Mouse (Mus musculus) layer of hippocampus, postnatal 14 days (tissue): ENCODE measurements around the gene Dmpk. TPM values are rescaled to one million over a fixed set of nuclear protein-coding genes. Genes with fewer than 3 reads are reported as not detected.

Experiments used
- DNase-seq, 2 experiments: peaks; one replicate each; pipeline ENCODE4 v3.0.0; 2021 to 2022; ENCODE audit warnings: low spot score in 2 of 2, mixed read lengths in 1 of 2
- total RNA-seq, 2 experiments: library from RNA; stranded (reverse); gene quantifications; 2 replicates each; pipeline ENCODE4 v1.2.3; 2021

Gene Dmpk
- total RNA-seq, 2 experiments from 2014 or later: 33.0 to 42.3 TPM

DNA sequence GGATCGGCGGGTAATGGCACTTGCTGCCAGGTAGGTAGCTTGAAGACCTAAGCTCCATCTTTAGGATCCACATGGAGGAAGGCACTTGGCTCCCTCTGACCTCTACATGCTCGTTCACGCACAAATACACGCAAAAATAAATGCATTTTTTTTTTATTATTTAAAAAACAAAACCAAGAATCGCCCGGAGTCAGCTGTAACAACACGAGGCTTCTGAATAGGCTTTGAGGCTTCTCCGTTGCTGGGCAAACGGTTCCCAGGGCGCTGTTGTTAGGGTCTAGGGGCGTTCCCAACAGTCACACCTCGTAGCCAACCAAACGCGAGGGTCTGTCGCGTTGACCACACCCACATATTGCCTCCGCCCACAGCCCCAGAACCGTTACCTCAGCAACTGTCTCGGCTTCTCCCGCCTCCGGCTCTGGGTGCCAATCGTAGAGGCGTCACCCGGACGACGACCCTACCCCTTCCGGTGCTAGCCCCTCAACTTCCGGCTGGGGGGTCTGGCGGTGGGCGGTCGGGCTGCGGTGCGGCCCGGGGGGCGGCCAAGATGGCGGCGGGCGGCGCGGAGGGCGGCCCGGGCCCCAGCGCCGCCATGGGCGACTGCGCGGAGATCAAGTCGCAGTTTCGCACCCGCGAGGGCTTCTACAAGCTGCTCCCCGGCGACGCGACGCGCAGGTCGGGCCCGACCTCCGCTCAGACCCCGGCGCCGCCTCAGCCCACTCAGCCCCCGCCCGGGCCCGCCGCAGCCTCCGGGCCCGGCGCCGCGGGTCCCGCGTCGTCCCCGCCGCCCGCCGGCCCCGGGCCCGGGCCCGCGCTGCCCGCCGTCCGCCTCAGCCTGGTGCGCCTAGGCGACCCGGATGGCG is 7.7 kb upstream of the Dmpk start, which contains the start of gene Dmwd:
Gene Dmwd (plus strand): TSS at position 505 of the 863 bp plus-strand sequence.
- DNase-seq: peak; percentile 93 to 99

DNA sequence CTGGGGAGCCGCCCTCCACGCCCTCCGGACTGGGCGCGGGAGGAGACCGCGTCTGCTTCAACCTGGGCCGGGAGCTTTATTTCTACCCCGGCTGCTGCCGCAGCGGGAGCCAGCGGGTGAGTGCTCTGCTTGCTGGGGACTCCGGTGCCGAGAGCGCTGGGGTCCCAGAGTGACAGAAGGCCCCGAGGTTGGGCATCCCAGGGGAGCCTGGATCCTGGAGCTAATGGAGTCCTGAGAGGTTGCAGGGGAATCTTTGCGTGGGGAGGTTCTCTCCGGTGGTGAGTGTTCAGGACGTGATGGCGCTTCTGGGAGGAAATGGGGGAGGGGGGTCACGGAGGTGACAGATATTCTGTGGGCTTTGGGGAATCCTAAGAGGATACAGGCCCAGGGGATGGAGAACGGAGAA is 7.1 kb upstream of the Dmpk start:
- DNase-seq: no peak

GRCm38 (mm10) chr7:19077761-19078160 is 5.9 kb upstream of the Dmpk start:
- DNase-seq: no peak

GRCm38 (mm10) chr7:19078732-19079131 is 4.9 kb upstream of the Dmpk start:
- DNase-seq: no peak

DNA sequence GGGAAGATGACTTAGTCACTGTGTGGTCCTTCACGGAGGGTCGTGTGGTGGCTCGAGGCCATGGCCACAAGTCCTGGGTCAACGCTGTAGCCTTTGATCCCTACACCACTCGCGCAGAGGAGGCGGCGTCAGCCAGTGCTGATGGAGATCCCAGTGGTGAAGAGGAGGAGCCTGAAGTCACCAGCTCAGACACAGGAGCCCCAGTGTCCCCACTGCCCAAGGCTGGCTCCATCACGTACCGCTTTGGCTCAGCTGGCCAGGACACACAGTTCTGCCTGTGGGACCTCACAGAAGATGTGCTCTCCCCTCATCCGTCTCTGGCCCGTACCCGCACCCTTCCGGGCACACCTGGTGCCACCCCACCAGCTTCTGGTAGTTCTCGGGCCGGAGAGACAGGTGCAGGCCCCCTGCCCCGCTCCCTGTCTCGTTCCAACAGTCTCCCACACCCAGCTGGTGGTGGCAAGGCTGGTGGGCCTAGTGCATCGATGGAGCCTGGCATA is 3.1 kb upstream of the Dmpk start:
- DNase-seq: no peak

GRCm38 (mm10) chr7:19082171-19082570 is 1.5 kb upstream of the Dmpk start:
- DNase-seq: no peak

GRCm38 (mm10) chr7:19083096-19083495 is 553 bp upstream of the Dmpk start:
- DNase-seq: no peak

DNA sequence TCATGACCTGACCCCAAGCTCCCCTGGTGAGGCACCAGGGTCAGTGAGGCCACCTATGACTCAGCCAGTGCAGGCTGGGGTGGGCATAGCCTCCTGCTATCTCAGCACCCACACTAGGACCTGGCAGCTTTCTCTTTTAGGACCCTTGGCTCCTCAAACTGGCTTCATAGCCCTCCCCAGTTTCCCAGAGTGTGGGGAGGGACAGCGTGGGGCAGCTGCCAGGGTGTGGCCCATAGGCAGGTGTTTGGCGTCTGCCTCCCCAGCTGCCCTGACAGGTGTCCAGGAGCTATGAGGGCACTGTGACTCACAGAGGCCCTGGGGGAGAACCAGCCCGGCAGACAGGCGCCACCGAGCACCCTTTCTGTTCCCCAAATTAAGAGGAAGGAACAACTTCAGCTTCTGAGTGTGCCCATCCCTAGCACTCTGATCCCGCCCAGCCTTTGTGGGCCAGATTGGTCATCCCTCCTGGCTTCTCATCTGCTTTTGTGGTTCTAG is 675 bp downstream of the Dmpk start:
- no peak for DNase-seq

DNA sequence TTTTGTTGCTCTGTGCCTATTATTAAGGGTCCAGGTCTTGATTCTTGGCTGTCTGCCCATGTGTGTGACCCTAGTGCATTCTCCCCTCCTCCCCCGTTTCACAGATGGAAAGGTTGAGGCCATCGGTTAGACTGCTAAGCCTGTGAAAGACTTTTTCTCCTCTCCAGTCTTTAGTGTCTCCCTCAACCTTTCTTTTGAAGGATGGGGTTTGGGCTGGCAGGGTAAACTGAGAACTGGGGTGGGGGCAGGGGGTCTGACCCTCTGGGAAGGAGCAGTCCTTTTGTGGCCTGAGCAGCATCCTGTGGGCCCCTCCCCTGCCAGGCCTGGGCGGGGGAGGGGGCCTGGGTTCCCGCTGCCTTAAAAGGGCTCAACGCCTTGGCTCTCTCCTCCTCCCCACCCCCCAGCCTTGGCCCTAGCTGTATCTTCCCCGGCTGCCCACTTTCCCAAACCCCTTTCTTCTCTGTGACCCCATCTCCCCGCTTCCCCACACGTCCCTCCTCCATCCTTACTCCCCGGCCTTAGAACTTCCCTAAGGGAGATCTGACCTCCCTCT is 1.3 kb downstream of the Dmpk start:
- DNase-seq: no peak

DNA sequence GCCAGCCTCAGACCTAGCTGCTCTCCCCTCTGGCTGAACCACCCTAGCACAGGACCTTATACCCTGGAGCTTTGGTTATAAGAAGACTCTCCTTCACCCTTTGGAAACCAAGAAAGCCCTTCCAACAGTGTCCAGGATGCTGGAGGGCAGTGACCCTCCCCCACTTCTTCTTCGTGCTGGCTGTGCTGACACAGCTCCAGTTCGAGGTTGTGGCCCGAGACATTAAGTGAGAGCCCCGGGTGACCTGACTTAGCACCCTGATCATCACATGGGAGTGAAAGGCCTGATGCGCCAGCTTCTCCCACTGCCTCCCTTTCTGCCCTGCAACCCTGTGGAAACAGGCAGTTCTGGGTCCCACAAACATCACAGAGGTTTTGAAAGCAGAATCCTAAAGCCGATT is 1.8 kb downstream of the Dmpk start:
- no peak for DNase-seq

- no peak for DNase-seq
Observed at GRCm38 (mm10) chr7:19086042-19086441, 2.4 kb downstream of the Dmpk start.

DNA sequence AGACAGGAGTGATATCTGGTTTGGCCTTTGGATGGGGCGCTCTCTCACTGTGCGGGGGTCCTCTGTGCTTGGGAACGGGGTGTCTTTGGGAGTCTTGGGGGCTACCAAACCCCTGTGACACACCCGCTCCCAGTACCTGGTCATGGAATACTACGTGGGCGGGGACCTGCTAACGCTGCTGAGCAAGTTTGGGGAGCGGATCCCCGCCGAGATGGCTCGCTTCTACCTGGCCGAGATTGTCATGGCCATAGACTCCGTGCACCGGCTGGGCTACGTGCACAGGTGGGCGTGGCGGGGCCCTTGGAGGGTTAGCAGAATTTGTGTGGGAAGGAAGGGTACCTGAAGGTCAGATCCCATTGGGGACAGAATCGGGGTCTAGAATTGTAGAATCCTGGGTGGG is 3.1 kb downstream of the Dmpk start:
- no peak for DNase-seq

DNA sequence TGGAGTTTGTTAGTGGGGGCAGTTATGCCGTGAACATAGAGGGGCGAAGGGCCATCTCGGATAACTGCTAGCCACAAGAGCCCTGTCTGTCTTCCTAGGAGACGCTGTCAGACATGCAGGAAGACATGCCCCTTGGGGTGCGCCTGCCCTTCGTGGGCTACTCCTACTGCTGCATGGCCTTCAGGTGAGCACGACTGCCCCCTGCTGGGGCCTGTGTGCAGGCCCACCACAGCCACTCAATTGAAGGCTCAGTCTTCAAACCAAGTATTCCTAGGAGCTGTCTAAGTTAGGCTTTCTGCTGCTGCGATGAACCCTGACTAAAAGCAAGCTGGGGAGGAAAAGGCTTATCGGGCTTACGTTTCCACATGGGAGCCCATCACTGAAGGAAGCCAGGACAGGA is 5.2 kb downstream of the Dmpk start:
- peak in 1 of 2 experiments; percentile 40 for DNase-seq

DNA sequence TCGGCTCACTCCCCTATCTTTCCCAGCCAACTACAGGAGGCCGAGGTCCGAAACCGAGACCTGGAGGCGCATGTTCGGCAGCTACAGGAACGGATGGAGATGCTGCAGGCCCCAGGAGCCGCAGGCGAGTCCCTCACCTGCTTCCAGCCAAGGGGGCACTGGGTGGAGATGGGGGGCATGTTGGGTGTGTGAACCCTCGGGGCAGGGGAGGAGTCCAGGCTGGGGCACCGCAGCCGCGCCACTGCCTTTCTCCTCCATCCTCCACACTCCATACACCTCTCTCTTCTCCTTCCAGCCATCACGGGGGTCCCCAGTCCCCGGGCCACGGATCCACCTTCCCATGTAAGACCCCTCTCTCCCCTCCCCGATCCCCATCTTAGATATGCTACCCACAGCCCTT is 8.3 kb downstream of the Dmpk start:
- DNase-seq: no peak

GRCm38 (mm10) chr7:19092381-19093173 is 8.9 kb downstream of the Dmpk start:
- DNase-seq: peak; percentile 41 to 52

DNA sequence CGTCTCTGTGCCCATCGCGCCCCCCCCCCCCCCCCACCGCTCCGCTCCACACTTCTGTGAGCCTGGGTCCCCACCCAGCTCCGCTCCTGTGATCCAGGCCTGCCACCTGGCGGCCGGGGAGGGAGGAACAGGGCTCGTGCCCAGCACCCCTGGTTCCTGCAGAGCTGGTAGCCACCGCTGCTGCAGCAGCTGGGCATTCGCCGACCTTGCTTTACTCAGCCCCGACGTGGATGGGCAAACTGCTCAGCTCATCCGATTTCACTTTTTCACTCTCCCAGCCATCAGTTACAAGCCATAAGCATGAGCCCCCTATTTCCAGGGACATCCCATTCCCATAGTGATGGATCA is 9.5 kb downstream of the Dmpk start:
- DNase-seq: peak; percentile 73 to 76

DNA sequence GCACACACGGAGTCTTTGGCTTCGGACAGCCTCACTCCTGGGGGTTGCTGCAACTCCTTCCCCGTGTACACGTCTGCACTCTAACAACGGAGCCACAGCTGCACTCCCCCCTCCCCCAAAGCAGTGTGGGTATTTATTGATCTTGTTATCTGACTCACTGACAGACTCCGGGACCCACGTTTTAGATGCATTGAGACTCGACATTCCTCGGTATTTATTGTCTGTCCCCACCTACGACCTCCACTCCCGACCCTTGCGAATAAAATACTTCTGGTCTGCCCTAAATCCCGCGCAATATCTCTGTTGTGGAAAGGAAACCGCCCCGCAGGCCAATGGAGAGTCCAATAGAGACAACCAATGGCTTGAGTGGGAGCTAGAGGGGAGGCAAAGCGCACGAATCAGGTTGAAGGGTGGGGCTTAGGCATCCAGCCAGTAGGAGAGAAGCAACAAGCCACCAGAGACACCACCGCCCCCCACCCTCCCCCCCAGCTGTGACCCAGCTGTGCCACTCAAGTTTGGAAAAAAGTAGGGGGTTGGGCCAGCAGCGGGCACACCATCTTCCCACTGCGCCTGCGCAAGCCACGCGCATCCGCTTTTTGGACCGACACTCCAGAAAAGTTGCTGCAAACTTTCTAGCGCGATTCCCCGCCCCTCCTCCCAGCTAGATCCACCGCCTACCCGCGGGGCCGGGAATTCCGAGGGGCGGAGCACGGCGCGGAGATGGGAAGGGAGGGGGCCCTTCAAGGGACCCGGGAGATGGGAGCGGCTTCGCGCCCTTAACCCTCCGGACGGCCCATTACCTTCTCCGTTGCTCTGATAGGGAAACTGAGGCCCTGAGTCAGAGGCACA is 10.1 kb downstream of the Dmpk start:
- DNase-seq: peak; percentile 79 to 88

GRCm38 (mm10) chr7:19094471-19094825 is 10.8 kb downstream of the Dmpk start, which contains the start of gene Six5:
Six5 (plus strand) TSS chr7:19094594.
- DNase-seq: no peak

DNA sequence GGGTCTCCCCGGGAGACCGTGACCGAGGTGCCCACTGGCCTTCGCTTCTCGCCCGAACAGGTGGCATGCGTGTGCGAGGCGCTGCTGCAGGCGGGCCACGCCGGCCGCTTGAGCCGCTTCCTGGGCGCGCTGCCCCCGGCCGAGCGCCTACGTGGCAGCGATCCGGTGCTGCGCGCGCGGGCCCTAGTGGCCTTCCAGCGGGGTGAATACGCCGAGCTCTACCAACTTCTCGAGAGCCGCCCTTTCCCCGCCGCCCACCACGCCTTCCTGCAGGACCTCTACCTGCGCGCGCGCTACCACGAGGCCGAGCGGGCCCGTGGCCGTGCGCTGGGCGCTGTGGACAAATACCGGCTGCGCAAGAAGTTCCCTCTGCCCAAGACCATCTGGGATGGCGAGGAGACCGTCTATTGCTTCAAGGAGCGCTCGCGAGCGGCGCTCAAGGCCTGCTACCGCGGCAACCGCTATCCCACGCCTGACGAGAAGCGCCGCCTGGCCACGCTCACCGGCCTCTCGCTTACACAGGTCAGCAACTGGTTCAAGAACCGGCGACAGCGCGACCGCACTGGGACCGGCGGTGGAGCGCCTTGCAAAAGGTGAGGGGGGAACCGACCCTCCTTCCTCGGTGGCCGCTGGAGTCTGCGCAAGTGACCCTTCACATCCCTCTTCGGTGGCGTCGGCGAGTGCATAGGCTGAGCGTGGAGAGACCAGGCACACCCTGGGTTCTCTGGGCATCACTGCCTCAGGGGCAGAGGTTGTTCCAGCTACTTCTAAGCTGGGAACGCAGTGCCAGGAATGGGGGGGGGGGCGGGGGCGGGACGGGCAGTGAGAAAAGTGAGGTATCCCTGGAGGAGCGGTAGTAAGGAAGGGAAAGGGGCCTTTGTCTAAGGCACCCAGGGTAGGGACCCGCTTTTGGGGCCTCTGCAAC is 11.4 kb downstream of the Dmpk start:
- DNase-seq: no peak

DNA sequence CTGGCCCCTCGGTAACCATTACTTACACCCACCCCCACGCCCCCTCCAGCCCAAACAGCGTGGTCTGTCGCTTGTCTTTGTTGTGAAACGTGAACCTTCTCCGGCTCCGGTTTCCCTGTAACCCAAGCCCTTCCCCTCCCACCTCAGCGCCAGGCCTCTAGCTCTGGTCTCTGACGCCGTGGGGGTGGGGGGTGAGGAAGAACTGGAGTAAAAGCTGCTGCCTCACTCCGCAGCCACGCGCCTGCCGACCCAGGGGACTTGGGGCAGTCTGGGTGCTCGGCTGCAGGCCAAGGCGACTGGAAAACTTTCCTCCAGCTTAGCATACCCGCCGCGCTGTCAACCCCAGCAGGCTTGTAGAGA is 12.1 kb downstream of the Dmpk start:
- DNase-seq: no peak
